Mouse (Mus musculus): ENCODE results near the gene Tmem63b. TPM values are rescaled to one million over a fixed set of nuclear protein-coding genes. Genes with fewer than 3 reads are reported as not detected.

Tmem63b gene
- polyA plus RNA-seq, 1 experiment from 2014 or later = 38.0 TPM

DNA sequence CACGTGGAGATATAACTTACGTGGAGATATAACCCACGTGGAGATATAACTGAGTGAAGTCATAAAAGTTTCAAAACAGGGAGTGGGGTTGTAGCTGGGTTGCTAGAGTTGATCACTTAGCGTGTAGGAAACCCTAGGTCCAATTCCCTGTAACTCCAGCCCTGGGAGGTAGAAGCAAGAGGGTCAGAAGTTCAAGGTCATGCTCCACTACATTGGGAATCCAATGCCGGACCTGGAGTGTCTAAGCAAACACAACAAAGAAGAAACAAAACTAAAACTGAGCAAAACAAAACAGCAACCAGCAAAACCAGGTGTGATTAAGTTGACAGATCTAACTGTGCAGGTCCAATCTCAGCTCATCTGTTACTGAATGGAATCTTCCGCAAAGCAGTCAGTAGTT lies 69.0 kb downstream of the Tmem63b start:
- Histone ChIP-seq H3K27ac (no peak overlapping the region), H3K4me2 (no peak overlapping the region), H3K36me3 (no peaks in the 10 kb centered on the region), H3K9me3 (no peaks in the 10 kb centered on the region), H3K9ac (no peak overlapping the region), H3K27me3 (no peaks in the 10 kb centered on the region), H3K4me1 (peaks cover 16% of the 10 kb centered on the region), H3K4me3 (no peak overlapping the region)
- WGBS = 90% methylated on average over 6 of the region's 6 CpGs
- no peak for ATAC-seq (ENCODE audit: insufficient number of reproducible peaks, insufficient read depth, low FRiP score, low TSS enrichment, low read depth)

DNA sequence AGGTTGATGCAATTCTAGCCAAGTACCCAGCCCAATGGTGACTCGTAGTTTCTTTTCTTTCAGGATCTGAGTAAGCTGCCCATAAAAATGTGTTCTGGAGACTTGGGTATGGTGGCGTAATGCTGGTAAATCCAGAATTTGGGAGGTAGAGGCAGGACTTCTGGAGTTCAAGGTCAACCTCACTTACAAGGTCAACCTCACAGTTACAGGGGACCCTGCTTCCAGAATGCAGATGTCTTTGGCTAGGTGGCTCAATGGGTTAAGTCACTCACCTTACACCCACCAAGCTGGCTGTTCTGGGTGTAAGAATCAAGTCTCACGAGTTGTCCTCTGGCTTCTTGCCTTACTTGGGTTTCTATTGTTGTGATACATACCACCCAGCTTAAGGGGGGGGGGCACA lies 70.0 kb downstream of the Tmem63b start:
- Histone ChIP-seq H3K4me2 (no peak overlapping the region), H3K9me3 (no peaks in the 10 kb centered on the region), H3K27ac (no peak overlapping the region), H3K27me3 (no peaks in the 10 kb centered on the region), H3K4me3 (no peak overlapping the region), H3K36me3 (no peaks in the 10 kb centered on the region), H3K4me1 (peaks cover 16% of the 10 kb centered on the region), H3K9ac (no peak overlapping the region)
- 66% methylated on average over 3 of the region's 3 CpGs for WGBS
- no peak for ATAC-seq (ENCODE audit: insufficient number of reproducible peaks, insufficient read depth, low FRiP score, low TSS enrichment, low read depth)

DNA sequence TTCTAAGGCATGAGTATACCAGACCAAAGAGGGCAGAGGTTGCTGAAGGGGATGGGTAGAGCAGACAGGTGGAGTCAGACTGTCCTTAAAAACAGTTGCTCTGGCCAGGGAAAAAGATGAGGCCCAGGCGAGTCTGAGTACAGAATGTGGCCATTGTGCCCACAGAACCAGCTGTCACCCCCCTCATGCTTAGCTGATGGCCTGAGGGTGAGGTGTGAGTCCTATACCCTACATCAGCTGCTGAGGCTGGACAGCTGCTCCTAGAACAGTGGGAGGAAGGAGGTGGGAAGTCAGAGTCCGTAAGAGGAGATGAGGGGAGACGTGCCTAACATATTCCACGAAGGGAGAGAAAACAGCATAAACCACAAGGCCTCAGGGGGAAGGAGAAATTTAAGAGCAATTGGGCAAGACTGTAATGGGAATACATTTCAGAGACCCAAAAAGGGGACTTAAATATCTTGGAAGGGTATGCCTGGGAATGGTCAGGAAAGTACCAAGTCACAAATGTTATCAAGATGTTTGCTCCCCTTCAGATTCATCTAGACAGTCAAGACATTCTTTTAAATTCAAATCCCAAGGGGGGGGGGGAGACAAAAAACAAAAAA lies 70.6 kb downstream of the Tmem63b start:
- no peak for ATAC-seq (ENCODE audit: insufficient number of reproducible peaks, insufficient read depth, low FRiP score, low TSS enrichment, low read depth)
- Histone ChIP-seq H3K27ac (no peak overlapping the region), H3K9ac (no peak overlapping the region), H3K27me3 (no peaks in the 10 kb centered on the region), H3K36me3 (no peaks in the 10 kb centered on the region), H3K4me1 (peaks cover 16% of the 10 kb centered on the region), H3K4me2 (no peak overlapping the region), H3K4me3 (no peak overlapping the region), H3K9me3 (no peaks in the 10 kb centered on the region)
- WGBS = 24% methylated on average over 4 of the region's 4 CpGs

DNA sequence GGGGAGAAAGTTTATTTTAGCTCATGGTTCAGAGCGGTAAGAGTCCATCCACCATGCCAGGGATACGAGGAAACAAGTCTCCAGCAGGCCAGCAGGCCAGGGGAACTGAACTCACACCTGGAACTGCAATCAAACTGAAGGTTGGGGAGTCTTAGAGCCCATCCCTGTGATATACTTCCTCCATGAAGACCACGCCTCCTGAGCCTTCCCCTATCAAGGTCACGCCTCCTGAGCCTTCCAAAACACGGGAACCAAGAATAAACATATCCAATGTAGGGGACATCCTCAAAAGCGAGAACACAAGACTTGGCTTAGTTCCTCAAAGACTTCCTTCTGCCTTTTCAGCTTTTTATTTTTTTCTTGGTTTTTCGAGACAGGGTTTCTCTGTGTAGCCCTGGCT lies 73.8 kb downstream of the Tmem63b start:
- no peaks in the 10 kb centered on the region for H3K36me3 ChIP-seq
- no peak overlapping the region for H3K9ac ChIP-seq
- H3K4me2 ChIP-seq = no peak overlapping the region
- no peak overlapping the region for H3K27ac ChIP-seq
- WGBS = 87% methylated on average over 7 of the region's 7 CpGs
- H3K9me3 ChIP-seq = no peaks in the 10 kb centered on the region
- no peak overlapping the region for H3K4me3 ChIP-seq
- H3K27me3 ChIP-seq = no peaks in the 10 kb centered on the region
- ATAC-seq (ENCODE audit: insufficient number of reproducible peaks, insufficient read depth, low FRiP score, low TSS enrichment, low read depth) = no peak
- peaks cover 13% of the 10 kb centered on the region for H3K4me1 ChIP-seq

DNA sequence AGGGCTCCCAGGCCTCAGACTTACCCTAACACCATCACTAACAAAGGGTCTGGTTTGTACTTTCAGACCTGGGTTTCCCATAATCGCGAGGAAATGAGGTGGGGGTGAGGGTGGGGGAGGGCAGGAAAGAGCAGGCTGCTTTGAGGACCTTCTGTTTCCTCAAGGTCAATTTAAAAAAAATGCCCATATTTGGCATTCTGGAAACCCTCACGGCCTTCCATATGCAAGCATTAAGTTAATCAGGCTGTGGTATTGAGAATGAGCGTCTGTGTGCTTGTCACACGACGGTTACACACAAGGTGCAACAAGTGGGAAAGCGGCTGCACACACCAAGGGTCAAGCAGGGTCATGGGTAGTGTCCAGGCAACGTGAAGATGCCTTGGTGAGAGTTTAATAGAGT lies 74.7 kb downstream of the Tmem63b start:
- Histone ChIP-seq H3K27me3 (no peaks in the 10 kb centered on the region), H3K4me2 (no peak overlapping the region), H3K4me1 (peaks cover 13% of the 10 kb centered on the region), H3K9me3 (0 out of 2 replicates have a peak, but pooled peaks cover 3% of the 10 kb centered on the region), H3K4me3 (no peak overlapping the region), H3K36me3 (no peaks in the 10 kb centered on the region), H3K9ac (no peak overlapping the region), H3K27ac (no peak overlapping the region)
- WGBS = 76% methylated on average over 8 of the region's 8 CpGs
- ATAC-seq (ENCODE audit: insufficient number of reproducible peaks, insufficient read depth, low FRiP score, low TSS enrichment, low read depth) = no peak

Other genes starting within 250 kb of the Tmem63b start
- 0.86 and 0.88 TPM in 2 replicates for gene Spats1, start 211.5 kb downstream of the Tmem63b start, polyA plus RNA-seq (2015; fragmentation: Nextera tagmentation; extraction: Ambion mirVana)
- 20.2 and 21.5 TPM in 2 replicates for gene Aars2, start 180.1 kb downstream of the Tmem63b start, polyA plus RNA-seq (2015; fragmentation: Nextera tagmentation; extraction: Ambion mirVana)
- 1.0 and 1.1 TPM in 2 replicates for gene Tcte1, start 163.5 kb downstream of the Tmem63b start, polyA plus RNA-seq (2015; fragmentation: Nextera tagmentation; extraction: Ambion mirVana)
- gene Tmem151b, start 137.2 kb downstream of the Tmem63b start, polyA plus RNA-seq (2015; fragmentation: Nextera tagmentation; extraction: Ambion mirVana) = 7.7 and 10.1 TPM in 2 replicates
- gene Nfkbie, start 131.2 kb downstream of the Tmem63b start, polyA plus RNA-seq (2015; fragmentation: Nextera tagmentation; extraction: Ambion mirVana) = 4.7 TPM in 2 replicates
- 104 and 122 TPM in 2 replicates for gene Slc35b2, start 123.0 kb downstream of the Tmem63b start, polyA plus RNA-seq (2015; fragmentation: Nextera tagmentation; extraction: Ambion mirVana)
- gene Hsp90ab1, start 113.6 kb downstream of the Tmem63b start, polyA plus RNA-seq (2015; fragmentation: Nextera tagmentation; extraction: Ambion mirVana) = 1,480 and 1,606 TPM in 2 replicates
- 69.8 and 77.4 TPM in 2 replicates for gene Slc29a1, start 87.3 kb downstream of the Tmem63b start, polyA plus RNA-seq (2015; fragmentation: Nextera tagmentation; extraction: Ambion mirVana)
- gene Mymx, start 84.8 kb downstream of the Tmem63b start, polyA plus RNA-seq (2015; fragmentation: Nextera tagmentation; extraction: Ambion mirVana) = 3.8 and 5.5 TPM in 2 replicates
- 0.63 and 0.84 TPM in 2 replicates for gene Capn11, start 27.6 kb downstream of the Tmem63b start, polyA plus RNA-seq (2015; fragmentation: Nextera tagmentation; extraction: Ambion mirVana)
- gene Mrpl14, start 583 bp downstream of the Tmem63b start, polyA plus RNA-seq (2015; fragmentation: Nextera tagmentation; extraction: Ambion mirVana) = 146 and 152 TPM in 2 replicates
- not detected in 2 replicates for gene 1600014C23Rik, start 46.9 kb upstream of the Tmem63b start, polyA plus RNA-seq (2015; fragmentation: Nextera tagmentation; extraction: Ambion mirVana)